Mouse (Mus musculus): ENCODE data around the gene Gm49387. TPM values are rescaled to one million over a fixed set of nuclear protein-coding genes. Genes with fewer than 3 reads are reported as not detected.

The Gm49387 gene
- polyA plus RNA-seq, 1 experiment from 2014 or later = 0.52 TPM

- H3K4me3 ChIP-seq (ENCODE audit: low read depth, low read length) = no peak overlapping the region
- 70% methylated on average over 4 of the region's 4 CpGs for WGBS
- no peaks in the 10 kb centered on the region for H3K36me3 ChIP-seq (ENCODE audit: control insufficient read depth, insufficient read depth, low read length)
- no peak overlapping the region for H3K4me2 ChIP-seq (replicated peaks; ENCODE audit: low read depth)
- no peaks in the 10 kb centered on the region for H3K4me1 ChIP-seq (replicated peaks; ENCODE audit: control insufficient read depth, insufficient read depth)
- H3K9ac ChIP-seq (ENCODE audit: low read length) = no peak overlapping the region
- no peak overlapping the region for H3K27ac ChIP-seq (replicated peaks)
- DNase-seq (ENCODE audit: low spot score) = no peak
- TF ChIP-seq EP300 (optimal IDR thresholded peaks at IDR 0.05) (no peak), CTCF (IDR thresholded peaks at IDR 0.05; ENCODE audit: low read depth) (no peak)
- H3K27me3 ChIP-seq (ENCODE audit: control insufficient read depth, insufficient read depth, low read length) = no peaks in the 10 kb centered on the region
- H3K9me3 ChIP-seq (ENCODE audit: control insufficient read depth, low read length) = no peaks in the 10 kb centered on the region
- ATAC-seq (ENCODE audit: low FRiP score, low TSS enrichment) = no peak
These were observed 109.8 kb downstream of the Gm49387 start for GRCm38 (mm10) chr14:31530847-31531246.

- no peak overlapping the region for H3K27ac ChIP-seq (replicated peaks)
- no peak for ATAC-seq (ENCODE audit: low FRiP score, low TSS enrichment)
- H3K36me3 ChIP-seq (ENCODE audit: control insufficient read depth, insufficient read depth, low read length) = no peaks in the 10 kb centered on the region
- no peaks in the 10 kb centered on the region for H3K4me1 ChIP-seq (replicated peaks; ENCODE audit: control insufficient read depth, insufficient read depth)
- H3K4me3 ChIP-seq (ENCODE audit: low read depth, low read length) = no peak overlapping the region
- no peaks in the 10 kb centered on the region for H3K9me3 ChIP-seq (ENCODE audit: control insufficient read depth, low read length)
- no peak overlapping the region for H3K9ac ChIP-seq (ENCODE audit: low read length)
- TF ChIP-seq CTCF (IDR thresholded peaks at IDR 0.05; ENCODE audit: low read depth) = no peak
- no peak for TF ChIP-seq EP300 (optimal IDR thresholded peaks at IDR 0.05)
- no peak overlapping the region for H3K4me2 ChIP-seq (replicated peaks; ENCODE audit: low read depth)
- WGBS = 68% methylated on average over 7 of the region's 7 CpGs
- no peaks in the 10 kb centered on the region for H3K27me3 ChIP-seq (ENCODE audit: control insufficient read depth, insufficient read depth, low read length)
- DNase-seq (ENCODE audit: low spot score) = no peak
These were observed 115.5 kb downstream of the Gm49387 start for GRCm38 (mm10) chr14:31525040-31525810.

GRCm38 (mm10) chr14:31521318-31521717 lies 119.4 kb downstream of the Gm49387 start:
- no peak for DNase-seq (ENCODE audit: low spot score)
- Histone ChIP-seq H3K9me3 (ENCODE audit: control insufficient read depth, low read length) (no peaks in the 10 kb centered on the region), H3K4me1 (replicated peaks; ENCODE audit: control insufficient read depth, insufficient read depth) (no peaks in the 10 kb centered on the region), H3K4me2 (replicated peaks; ENCODE audit: low read depth) (no peak overlapping the region), H3K27me3 (ENCODE audit: control insufficient read depth, insufficient read depth, low read length) (no peaks in the 10 kb centered on the region), H3K27ac (replicated peaks) (no peak overlapping the region), H3K4me3 (ENCODE audit: low read depth, low read length) (no peak overlapping the region), H3K36me3 (ENCODE audit: control insufficient read depth, insufficient read depth, low read length) (no peaks in the 10 kb centered on the region), H3K9ac (ENCODE audit: low read length) (no peak overlapping the region)
- 49% methylated on average over 2 of the region's 2 CpGs for WGBS
- TF ChIP-seq EP300 (optimal IDR thresholded peaks at IDR 0.05) (no peak), CTCF (IDR thresholded peaks at IDR 0.05; ENCODE audit: low read depth) (no peak)
- ATAC-seq (ENCODE audit: low FRiP score, low TSS enrichment) = no peak

- peak overlapping the region; percentile 12; the same call in 1 of the 2 replicates for H3K4me2 ChIP-seq (replicated peaks; ENCODE audit: low read depth)
- WGBS = 16% methylated on average over 3 of the region's 3 CpGs
- no peaks in the 10 kb centered on the region for H3K27me3 ChIP-seq (ENCODE audit: control insufficient read depth, insufficient read depth, low read length)
- H3K36me3 ChIP-seq (ENCODE audit: control insufficient read depth, insufficient read depth, low read length) = no peaks in the 10 kb centered on the region
- H3K4me3 ChIP-seq (ENCODE audit: low read depth, low read length) = no peak overlapping the region
- no peak overlapping the region for H3K9ac ChIP-seq (ENCODE audit: low read length)
- DNase-seq (ENCODE audit: low spot score) (peak; percentile 46), ATAC-seq (ENCODE audit: low FRiP score, low TSS enrichment) (peak; percentile 76)
- H3K27ac ChIP-seq (replicated peaks) = no peak overlapping the region
- TF ChIP-seq CTCF (IDR thresholded peaks at IDR 0.05; ENCODE audit: low read depth) (peak; percentile 86), EP300 (optimal IDR thresholded peaks at IDR 0.05) (no peak)
- no peaks in the 10 kb centered on the region for H3K4me1 ChIP-seq (replicated peaks; ENCODE audit: control insufficient read depth, insufficient read depth)
- H3K9me3 ChIP-seq (ENCODE audit: control insufficient read depth, low read length) = no peaks in the 10 kb centered on the region
These were observed 121.5 kb downstream of the Gm49387 start for GRCm38 (mm10) chr14:31519165-31519564.

GRCm38 (mm10) chr14:31515895-31516294 lies 124.8 kb downstream of the Gm49387 start:
- 88% methylated on average over 2 of the region's 2 CpGs for WGBS
- H3K27me3 ChIP-seq (ENCODE audit: control insufficient read depth, insufficient read depth, low read length) = no peaks in the 10 kb centered on the region
- H3K4me1 ChIP-seq (replicated peaks; ENCODE audit: control insufficient read depth, insufficient read depth) = no peaks in the 10 kb centered on the region
- no peaks in the 10 kb centered on the region for H3K9me3 ChIP-seq (ENCODE audit: control insufficient read depth, low read length)
- H3K9ac ChIP-seq (ENCODE audit: low read length) = no peak overlapping the region
- no peak overlapping the region for H3K4me3 ChIP-seq (ENCODE audit: low read depth, low read length)
- H3K4me2 ChIP-seq (replicated peaks; ENCODE audit: low read depth) = no peak overlapping the region
- H3K27ac ChIP-seq (replicated peaks) = no peak overlapping the region
- ATAC-seq (ENCODE audit: low FRiP score, low TSS enrichment) = no peak
- TF ChIP-seq CTCF (IDR thresholded peaks at IDR 0.05; ENCODE audit: low read depth) (no peak), EP300 (optimal IDR thresholded peaks at IDR 0.05) (no peak)
- 0 out of 2 replicates have a peak, but pooled peaks cover 2% of the 10 kb centered on the region for H3K36me3 ChIP-seq (ENCODE audit: control insufficient read depth, insufficient read depth, low read length)
- no peak for DNase-seq (ENCODE audit: low spot score)

- ATAC-seq (ENCODE audit: low FRiP score, low TSS enrichment) (no peak), DNase-seq (ENCODE audit: low spot score) (no peak)
- no peak overlapping the region for H3K4me2 ChIP-seq (replicated peaks; ENCODE audit: low read depth)
- no peaks in the 10 kb centered on the region for H3K9me3 ChIP-seq (ENCODE audit: control insufficient read depth, low read length)
- H3K27ac ChIP-seq (replicated peaks) = no peak overlapping the region
- no peaks in the 10 kb centered on the region for H3K4me1 ChIP-seq (replicated peaks; ENCODE audit: control insufficient read depth, insufficient read depth)
- TF ChIP-seq EP300 (optimal IDR thresholded peaks at IDR 0.05) = no peak
- H3K9ac ChIP-seq (ENCODE audit: low read length) = no peak overlapping the region
- WGBS = 87% methylated on average over 3 of the region's 3 CpGs
- no peak overlapping the region for H3K4me3 ChIP-seq (ENCODE audit: low read depth, low read length)
- peaks cover 27% of the 10 kb centered on the region for H3K36me3 ChIP-seq (ENCODE audit: control insufficient read depth, insufficient read depth, low read length)
- H3K27me3 ChIP-seq (ENCODE audit: control insufficient read depth, insufficient read depth, low read length) = no peaks in the 10 kb centered on the region
These were observed 130.4 kb downstream of the Gm49387 start for GRCm38 (mm10) chr14:31510322-31510721.

Data from stomach, postnatal 0 days (tissue).